Mouse (Mus musculus): Measurements from ENCODE around the gene Rps18.
"Not testable (repeated sequence)": the region's sequence is repeated elsewhere in the genome, so short reads cannot be mapped to it uniquely, and the experiment has no call there.

The Rps18 gene

GRCm38 (mm10) chr17:33909869-33910250 lies 45.9 kb downstream of the Rps18 start:
- DNase-seq (ENCODE audit: extremely low spot score, low read depth, low spot score), result no peak

DNA sequence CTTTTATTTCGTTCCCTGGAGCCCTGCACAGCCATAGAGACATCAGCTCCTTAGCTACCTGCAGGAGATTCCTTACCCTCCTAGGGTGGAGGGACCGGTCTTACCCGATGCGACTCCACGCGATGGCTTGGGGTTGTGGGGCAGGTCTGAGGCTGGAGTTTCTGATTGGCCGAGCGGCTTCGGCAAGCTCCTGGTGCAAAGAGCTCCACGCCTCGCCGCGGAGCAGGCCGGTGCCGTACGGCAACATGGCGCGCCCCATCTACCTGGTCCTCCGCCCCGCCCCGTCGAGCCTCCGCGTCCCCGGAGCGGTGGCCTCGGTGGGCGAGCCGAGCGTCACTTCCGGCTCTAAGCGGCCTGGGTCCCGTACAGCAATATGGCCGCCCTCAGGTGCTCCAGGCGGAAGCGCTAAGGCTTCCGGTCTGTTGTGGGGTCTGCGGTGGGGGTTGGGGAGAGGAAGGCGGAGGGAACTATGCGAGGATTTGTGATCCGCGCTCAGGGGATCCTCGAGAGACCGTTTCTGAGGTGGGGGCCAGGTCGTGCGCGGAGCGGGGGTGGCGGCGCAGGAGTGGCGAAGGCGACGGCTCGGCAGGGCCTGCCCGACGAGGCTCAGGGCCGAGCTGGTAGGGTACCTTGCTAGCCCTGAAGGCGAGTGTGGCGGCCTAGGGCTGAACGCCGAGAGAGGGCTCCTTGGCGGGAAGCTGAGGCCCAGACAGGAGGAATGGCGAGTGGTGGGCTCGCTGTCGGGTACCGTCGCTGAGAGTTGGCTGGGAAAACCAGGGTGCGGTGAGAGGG lies 46.5 kb downstream of the Rps18 start, which contains the start of gene Daxx:
Gene Daxx (plus strand): TSS at position 338 of the 792 bp plus-strand sequence.
- DNase-seq (ENCODE audit: extremely low spot score, low read depth, low spot score), result peak; percentile 85

GRCm38 (mm10) chr17:33908331-33909076 lies 47.3 kb downstream of the Rps18 start:
- DNase-seq (ENCODE audit: extremely low spot score, low read depth, low spot score), result no peak

- not testable (repeated sequence) for DNase-seq (ENCODE audit: extremely low spot score, low read depth, low spot score)
These were observed 51.0 kb downstream of the Rps18 start, which contains the start of gene Platr17 for GRCm38 (mm10) chr17:33904835-33905234. Platr17 (plus strand) TSS chr17:33905135.

DNA sequence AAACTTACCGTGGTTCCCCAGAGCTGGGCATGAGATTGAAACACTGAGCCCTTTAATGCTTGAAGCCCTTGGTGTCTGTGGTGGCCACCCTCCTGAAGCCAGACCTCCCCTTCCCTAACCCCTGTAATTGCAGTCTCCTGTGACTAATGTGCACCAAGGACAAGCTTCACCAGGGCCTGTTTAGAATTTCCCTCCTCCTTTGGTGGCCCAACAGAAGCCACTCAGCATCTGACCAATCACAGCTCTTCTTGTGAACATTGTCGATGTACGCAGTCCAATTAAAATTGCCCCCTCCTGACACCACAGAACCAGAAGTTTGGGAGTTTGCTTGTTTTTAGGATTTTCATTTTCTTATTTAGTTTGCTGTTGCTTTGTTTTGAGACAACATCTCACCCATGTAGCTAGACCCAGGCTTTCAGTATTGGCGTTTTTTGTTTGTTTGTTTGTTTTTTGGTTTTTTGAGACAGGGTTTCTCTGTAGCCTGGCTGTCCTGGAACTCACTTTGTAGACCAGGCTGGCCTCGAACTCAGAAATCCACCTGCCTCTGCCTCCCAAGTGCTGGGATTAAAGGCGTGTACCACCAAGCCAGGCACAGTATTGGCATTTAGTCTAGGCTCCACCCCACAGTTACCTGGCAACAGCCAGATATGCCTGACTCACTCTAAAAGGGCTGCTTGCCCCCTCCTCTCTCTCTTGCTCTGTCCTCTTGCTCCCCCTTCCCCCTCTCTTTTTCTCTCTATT lies 51.7 kb downstream of the Rps18 start:
- DNase-seq (ENCODE audit: extremely low spot score, low read depth, low spot score), result not testable (repeated sequence)

GRCm38 (mm10) chr17:33902491-33902890 lies 53.3 kb downstream of the Rps18 start:
- DNase-seq (ENCODE audit: extremely low spot score, low read depth, low spot score), result no peak

GRCm38 (mm10) chr17:33902079-33902478 lies 53.7 kb downstream of the Rps18 start:
- no peak for DNase-seq (ENCODE audit: extremely low spot score, low read depth, low spot score)

Measured in hindlimb bud, embryonic 11.5 days (tissue).